Mouse (Mus musculus) E14TG2a.4 (cell line): Measurements from ENCODE around the gene Bcas3.

Experiments
- CTCF ChIP-seq: conservative IDR thresholded peaks from 2 replicates; pipeline ENCODE4 v1.5.1; 2014; ENCODE audit warnings: low read length
- NANOG ChIP-seq: IDR thresholded peaks from 2 replicates; pipeline ENCODE4 v1.6.1; 2014; ENCODE audit warnings: borderline replicate concordance, low read length, mixed read lengths
- POU5F1 ChIP-seq: IDR thresholded peaks from 2 replicates; pipeline ENCODE4 v1.6.1; 2014; ENCODE audit warnings: low read length, borderline replicate concordance

DNA sequence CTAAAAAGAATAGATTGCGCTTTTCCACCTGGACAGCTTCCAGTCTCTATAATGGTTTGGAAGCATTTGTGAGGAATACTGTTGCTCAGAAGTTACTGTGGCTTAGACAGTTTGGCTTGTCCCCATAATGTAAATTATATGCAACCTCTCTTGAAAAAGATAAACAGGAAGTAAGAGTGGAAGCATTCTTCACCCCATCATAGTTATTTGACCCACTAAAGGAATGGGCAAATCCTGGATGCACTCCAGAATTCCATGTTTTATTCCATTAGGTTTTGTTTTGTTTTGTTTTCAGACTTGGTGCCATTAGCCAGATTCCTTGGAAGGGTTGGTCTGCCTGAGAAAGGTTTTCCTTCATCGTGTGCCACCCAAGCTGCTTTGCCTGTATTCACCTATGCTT lies 332.0 kb downstream of the Bcas3 start:
- TF ChIP-seq CTCF (no peak), POU5F1 (no peak), NANOG (no peak)
